Mouse (Mus musculus) thymus, postnatal 4 days (tissue): ENCODE measurements around the gene Degs1.
"Not testable (repeated sequence)": the region's sequence is repeated elsewhere in the genome, so short reads cannot be mapped to it uniquely, and the experiment has no call there.

ENCODE experiments used
- DNase-seq: peaks from one replicate; pipeline ENCODE4 v3.0.0; 2021

The Degs1 gene

DNA sequence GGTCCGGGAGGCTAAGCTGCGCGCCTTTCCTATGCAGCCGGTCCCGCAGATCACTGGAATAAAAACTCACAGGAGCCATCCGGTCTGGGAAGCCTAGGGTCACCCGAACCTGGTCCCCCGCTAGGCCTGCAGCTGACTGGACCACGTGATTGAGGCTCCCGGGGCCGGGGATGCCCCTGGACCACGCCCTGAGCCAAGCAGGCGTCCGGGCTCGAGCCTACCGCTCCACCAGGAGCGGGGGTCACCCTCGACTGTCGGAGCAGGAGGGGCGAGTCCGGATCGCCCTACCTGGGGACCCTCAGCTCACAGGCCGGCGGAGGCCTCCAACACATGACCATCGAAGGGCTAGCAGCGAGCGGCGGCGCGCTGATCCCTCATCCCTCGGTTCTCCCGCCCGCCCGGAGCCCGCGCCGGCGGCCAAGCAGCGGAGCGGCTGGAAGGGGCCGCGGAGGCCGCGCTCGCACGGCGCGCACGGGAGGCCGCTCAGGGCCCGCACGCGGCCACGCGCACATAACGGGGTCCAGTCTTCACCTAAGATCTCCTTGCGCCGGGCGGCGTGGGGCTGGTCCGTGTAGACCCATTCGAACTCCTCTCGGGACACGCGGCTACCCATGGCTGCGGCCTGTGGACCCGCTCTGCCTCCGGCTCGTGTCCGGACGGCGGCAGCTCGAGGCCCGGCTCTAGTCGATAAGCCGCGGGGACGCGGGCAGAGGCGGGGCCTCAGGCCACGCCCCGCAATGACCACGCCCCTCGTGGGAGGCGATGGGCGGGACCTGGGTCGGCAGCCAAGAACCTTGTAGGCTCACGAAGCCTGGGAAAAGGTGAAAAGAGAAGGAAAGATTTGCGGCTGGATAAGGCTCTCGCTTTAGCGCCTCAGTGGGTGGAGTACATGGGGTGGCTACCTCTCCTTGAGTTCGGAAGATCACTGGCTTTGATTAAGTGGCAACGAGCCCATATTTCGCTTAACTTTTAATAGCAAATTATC, at the start of gene Degs1:
Gene Degs1, minus strand, starts transcription at position 714 of the 985 bp plus-strand sequence.
- DNase-seq = peak; percentile 96

GRCm38 (mm10) chr1:182325919-182326318, 43.3 kb upstream of the Degs1 start:
- DNase-seq = no peak

DNA sequence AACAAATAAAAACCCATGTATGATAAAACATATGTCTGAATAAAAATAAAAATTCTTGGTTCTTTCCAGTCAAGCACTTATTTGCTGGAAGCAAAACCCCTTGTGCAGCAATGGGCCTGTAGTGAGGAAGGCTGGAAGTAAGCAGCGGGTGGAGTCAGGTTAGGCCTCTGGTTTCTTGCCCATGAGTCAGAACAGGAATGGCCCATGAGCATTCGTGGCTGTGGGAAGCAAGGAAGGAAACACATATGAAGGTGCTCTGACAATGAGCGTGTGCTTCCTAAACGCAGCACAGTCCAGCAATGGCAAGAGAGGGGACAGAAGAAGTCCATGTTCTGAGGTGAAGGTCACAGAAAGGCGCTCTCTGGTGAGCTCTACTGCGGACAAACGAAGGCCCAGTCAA, 41.9 kb upstream of the Degs1 start:
- DNase-seq = no peak

DNA sequence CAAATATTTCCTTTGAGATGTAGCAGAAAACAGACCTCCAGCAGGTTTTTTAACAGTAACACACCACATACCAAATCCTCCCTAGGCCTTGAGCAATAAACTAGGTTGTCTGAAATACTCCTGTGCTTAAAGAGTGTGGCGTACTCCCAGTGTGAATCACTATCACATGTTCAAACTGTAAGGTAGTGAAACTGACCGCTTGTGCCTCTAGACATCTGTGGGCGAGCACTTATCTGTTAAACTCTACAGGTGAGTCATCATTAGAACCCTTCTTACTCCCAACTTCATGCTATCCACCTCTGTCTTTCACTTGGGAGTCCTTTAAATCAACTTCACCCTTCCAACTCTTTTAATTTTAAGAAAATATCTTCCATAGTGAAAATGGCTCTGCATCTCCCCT, 40.5 kb upstream of the Degs1 start:
- DNase-seq = no peak

GRCm38 (mm10) chr1:182314201-182314600, 31.6 kb upstream of the Degs1 start:
- DNase-seq = no peak

- no peak for DNase-seq
Measured at GRCm38 (mm10) chr1:182313181-182313580, 30.6 kb upstream of the Degs1 start.

GRCm38 (mm10) chr1:182311376-182311775, 28.8 kb upstream of the Degs1 start:
- peak; percentile 54 for DNase-seq

DNA sequence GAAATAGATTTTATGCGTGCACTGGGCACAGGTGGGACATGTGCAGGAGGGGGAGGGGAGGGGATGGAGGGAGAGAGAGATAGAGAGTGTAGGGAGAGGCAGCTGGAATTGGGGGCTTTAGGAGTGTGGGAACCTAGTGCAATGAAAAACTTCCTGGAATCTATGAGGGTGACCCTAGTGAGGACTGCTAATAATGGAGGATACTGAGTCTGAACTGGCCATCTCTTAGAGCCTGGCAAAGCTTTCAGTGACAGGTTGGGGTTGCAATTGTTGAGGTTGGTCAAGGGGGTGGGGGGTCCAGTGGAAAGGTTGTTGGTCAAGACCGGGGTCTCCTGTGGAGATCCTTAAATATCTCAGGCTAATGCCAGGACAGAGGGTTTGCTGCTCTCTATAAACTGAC, 27.7 kb upstream of the Degs1 start:
- DNase-seq = no peak

GRCm38 (mm10) chr1:182309403-182309802, 26.8 kb upstream of the Degs1 start:
- no peak for DNase-seq

- no peak for DNase-seq
Measured at GRCm38 (mm10) chr1:182302916-182303315, 20.3 kb upstream of the Degs1 start.

DNA sequence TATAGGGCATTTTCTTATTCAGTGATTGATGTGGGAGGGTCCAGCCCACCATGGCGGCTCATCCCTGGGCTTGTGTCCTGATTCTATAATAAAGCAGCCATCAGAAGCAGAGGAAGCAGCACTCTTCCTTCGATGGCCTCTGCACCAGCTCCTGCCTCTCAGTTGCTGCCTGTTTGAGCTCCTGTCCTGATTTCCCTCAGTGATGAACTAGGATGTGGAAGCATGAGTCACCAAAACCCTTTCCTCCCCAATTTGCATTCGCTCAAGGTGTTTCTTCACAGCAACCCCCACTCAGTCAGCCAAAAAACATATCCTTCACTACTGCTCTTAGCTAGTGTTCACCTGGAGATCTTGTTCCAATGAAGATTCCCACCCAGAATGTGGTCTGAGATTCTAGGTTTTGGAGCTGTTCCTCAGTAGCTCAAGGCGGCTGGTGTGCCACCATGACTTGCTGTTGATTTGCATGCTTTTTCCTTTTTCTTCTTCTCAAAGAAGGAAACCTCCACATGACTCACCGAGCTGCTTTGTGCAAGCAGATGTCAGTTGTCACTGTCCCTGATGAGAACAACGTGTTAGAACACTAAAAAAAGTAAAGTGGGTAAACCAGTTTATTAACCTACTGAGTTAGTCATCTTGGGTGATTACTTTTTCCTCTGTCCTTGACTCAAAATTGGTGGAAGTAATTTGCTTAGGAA, 19.7 kb upstream of the Degs1 start:
- no peak for DNase-seq

DNA sequence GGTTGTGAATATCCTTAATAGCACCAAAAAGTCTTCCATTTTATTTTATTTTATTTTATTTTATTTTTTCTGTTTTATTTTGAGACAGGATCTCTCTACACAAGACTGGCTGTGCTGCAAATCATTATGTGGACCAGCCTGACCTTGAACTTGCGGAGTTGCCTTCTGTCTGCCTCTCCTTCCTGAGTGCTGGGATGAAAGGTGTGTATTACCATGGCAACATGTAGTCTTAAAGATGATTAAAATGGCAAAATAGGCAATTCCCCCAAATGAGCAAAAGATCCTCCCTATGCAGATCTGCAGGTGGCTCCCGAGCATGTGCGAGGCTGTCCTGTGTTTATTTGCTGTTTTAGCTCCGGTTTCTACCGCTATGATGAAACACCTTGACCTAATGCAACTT, 15.2 kb upstream of the Degs1 start:
- no peak for DNase-seq

GRCm38 (mm10) chr1:182297246-182297645, 14.6 kb upstream of the Degs1 start:
- no peak for DNase-seq

- DNase-seq = no peak
Measured at GRCm38 (mm10) chr1:182296816-182297215, 14.2 kb upstream of the Degs1 start.

DNA sequence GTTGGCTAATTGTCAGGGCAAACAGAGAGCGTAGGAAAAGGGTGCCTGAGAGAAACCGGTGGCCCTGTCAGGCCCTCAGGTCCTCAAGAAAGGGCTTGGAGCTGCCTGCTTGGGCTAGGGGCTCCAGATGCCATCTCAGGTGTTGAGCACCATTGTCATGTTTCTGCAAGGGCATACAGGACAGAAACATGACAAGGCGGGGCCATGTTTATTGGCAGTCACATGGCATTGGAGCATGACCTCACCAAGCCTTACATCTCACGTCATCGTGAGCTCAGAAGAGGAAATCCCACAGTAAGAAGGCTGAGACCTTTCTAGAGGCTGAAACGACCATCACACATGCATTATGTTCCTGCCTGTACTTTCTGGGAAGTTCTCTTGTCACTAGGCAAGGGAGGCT, 13.5 kb upstream of the Degs1 start:
- no peak for DNase-seq

DNA sequence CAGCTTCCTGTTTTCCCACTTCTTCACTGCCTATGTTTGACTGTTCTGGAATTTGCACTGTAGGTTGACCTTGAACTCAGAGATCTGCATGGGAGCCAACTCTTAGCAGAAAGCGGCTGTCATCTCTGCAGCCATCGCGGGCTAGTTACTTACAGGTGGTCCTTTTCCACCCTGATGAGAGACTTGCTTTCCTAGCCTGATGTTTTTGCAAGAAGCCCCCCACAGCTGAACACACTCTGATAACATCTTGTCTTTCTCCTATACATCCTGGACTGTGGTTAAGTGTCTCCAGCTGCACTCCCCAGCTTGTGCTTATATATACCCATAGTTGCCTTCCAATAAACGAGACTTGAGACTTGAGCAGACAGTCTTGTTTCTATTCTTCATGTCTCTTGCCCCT, 9.7 kb upstream of the Degs1 start:
- DNase-seq = peak; percentile 62

- not testable (repeated sequence) for DNase-seq
Measured at GRCm38 (mm10) chr1:182290741-182291140, 8.1 kb upstream of the Degs1 start.

DNA sequence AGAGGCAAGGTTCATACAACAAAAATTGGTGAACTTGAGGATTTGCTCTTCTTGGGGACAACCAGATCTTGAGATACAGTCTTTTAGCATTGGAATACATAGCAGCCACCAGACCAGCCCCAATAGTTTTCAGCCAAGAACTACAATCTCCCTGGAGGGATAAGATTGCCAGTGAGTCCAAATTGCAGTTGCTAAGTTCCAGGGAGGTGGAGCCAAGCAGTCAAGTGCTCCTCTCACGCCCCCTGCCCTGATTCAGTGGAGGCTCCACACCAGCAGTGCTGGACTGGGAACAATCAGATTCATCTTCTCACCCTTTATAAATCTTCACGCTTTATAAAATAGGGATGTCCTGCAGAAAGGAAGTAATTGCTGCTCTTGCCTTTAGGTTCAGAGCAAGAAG, 7.2 kb upstream of the Degs1 start:
- DNase-seq = no peak

DNA sequence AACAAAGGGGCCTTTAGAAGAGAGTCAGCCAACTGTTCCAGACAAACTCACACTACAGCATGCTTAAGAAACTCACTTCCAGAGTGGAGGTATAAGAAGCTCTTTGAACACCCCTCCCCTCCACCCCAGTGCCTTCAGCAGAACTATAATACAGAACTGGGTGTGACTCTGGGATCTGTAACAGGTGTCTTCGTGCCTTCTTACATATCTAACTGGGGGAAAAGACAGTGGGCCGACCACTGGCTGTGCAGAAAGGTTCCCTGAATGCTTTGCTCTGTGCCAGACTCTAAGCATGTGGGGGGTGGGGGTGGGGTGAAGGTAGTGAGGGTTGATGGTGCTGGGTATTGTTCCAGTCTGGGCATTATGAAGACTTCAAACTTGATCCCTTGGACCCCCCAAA, 6.0 kb upstream of the Degs1 start:
- DNase-seq = no peak

GRCm38 (mm10) chr1:182287781-182288180, 5.2 kb upstream of the Degs1 start:
- no peak for DNase-seq

DNA sequence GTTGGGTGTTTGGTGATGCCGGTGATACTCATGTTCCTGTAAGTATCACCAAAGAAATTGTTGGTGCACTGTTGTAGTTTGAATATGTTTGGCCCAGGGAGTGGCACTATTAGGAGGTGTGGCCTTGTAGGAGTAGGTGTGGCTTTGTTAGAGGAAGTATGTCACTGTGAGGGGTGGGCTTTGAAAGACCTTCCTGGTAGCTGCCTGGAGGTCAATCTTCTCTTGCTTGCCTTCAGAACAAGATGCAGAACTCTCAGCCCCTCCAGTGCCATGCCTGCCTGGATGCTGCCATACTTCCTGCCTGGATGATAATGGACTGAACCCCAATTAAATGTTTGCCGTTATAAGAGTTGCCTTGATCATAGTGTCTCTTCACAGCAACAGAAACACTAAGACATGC, 2.2 kb upstream of the Degs1 start:
- DNase-seq = no peak

DNA sequence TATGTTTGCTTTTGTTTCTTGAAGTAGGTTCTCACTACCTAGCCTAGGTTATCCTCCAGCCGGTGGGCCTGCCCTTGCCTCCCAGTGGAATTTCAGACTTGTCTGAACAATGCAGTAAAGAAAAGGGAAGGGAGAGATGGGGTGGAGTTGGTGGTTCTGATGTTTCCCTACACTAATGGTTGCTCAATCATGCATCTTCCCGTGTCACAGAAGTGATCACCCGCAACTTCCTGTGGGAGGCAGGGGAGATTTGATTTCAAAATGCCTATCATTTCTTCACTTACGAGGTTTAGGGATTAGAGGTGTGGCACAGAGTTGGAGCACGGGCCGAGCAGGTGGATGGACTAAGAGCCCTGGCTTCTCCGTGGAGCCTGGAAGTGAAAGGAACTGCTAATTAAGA, 627 bp upstream of the Degs1 start:
- peak; percentile 28 for DNase-seq

DNA sequence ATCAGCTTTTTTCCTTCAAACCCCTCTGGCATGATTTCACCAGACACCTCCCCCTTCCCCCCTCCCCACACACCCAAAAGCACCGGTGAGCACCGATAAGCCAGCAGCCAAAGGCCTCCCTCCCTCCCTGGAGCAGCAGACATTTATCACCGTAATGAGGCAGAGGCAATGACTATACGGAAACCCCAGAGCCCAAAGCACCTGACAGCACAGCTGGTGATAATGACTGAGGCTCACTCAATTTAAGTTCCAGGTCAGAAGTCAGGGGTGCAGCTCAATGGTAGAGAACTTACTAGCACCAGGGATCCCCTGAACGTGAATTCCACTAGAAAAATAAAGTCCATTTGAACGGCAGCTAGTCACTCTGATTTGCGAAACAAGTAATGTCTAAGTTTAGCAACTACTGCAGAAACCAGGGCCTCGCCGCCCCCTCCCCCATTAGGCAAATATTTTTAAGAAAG, 1.3 kb downstream of the Degs1 start:
- peak; percentile 52 for DNase-seq

GRCm38 (mm10) chr1:182280577-182280976, 2.0 kb downstream of the Degs1 start:
- no peak for DNase-seq
